Mouse (Mus musculus): Measurements from ENCODE around the gene Gm44973. TPM values are rescaled to one million over a fixed set of nuclear protein-coding genes. Genes with fewer than 3 reads are reported as not detected.
A peak's percentile ranks its signal among the peaks of the same experiment; 100 is the strongest.

Gene Gm44973
- total RNA-seq, 2 experiments from 2014 or later = not detected

GRCm38 (mm10) chr7:5044981-5045380 is 29.7 kb downstream of the Gm44973 start:
- intact Hi-C loops (cut with DNase I) = loop anchor here (5.0 kb wide), 1 partner anchor 33 kb away; the partner anchor contains the start of genes Fiz1 and Zfp524
- no peak for DNase-seq

- DNase-seq = no peak
- intact Hi-C loops (cut with DNase I) = loop anchor here (5.0 kb wide), 1 partner anchor 34 kb away; the partner anchor contains the start of genes Fiz1 and Zfp524
Measured at GRCm38 (mm10) chr7:5046112-5046511, 30.8 kb downstream of the Gm44973 start.

- peak in 1 of 2 experiments; percentile 42 for DNase-seq
- intact Hi-C loops (cut with DNase I) = loop anchor here (1.0 to 5.0 kb wide), 2 partner anchors 35 to 104 kb away; partner anchors contain the start of genes Fiz1 and Zfp524
Measured at GRCm38 (mm10) chr7:5047313-5047712, 32.0 kb downstream of the Gm44973 start.

- intact Hi-C loops (cut with DNase I) = loop anchor here (10.0 kb wide), 1 partner anchor 497 kb away; no protein-coding TSS in a partner anchor
Measured at GRCm38 (mm10) chr7:5051193-5052192, 36.2 kb downstream of the Gm44973 start, which contains the start of gene Zfp580. Zfp580 (plus strand) TSS chr7:5051538.

GRCm38 (mm10) chr7:5052438-5052837 is 37.1 kb downstream of the Gm44973 start:
- intact Hi-C loops (cut with DNase I) = loop anchor here (10.0 kb wide), 1 partner anchor 498 kb away; no protein-coding TSS in a partner anchor
- no peak for DNase-seq

More at GRCm38 (mm10) chr7:5051193-5052192, 36.2 kb downstream of the Gm44973 start, which contains the start of gene Zfp580:
- DNase-seq = peak; percentile 81 to 85

- no peak for DNase-seq
- intact Hi-C loops (cut with DNase I) = loop anchor here (10.0 kb wide), 1 partner anchor 498 kb away; no protein-coding TSS in a partner anchor
Measured at GRCm38 (mm10) chr7:5052931-5053343, 37.6 kb downstream of the Gm44973 start.

GRCm38 (mm10) chr7:5053456-5054179 is 38.3 kb downstream of the Gm44973 start:
- intact Hi-C loops (cut with DNase I) = loop anchor here (10.0 kb wide), 1 partner anchor 499 kb away; no protein-coding TSS in a partner anchor
- DNase-seq = no peak

- intact Hi-C loops (cut with DNase I) = loop anchor here (10.0 kb wide), 1 partner anchor 502 kb away; no protein-coding TSS in a partner anchor
- DNase-seq = no peak
Measured at GRCm38 (mm10) chr7:5056651-5057263, 41.5 kb downstream of the Gm44973 start.

GRCm38 (mm10) chr7:5057381-5057780 is 42.1 kb downstream of the Gm44973 start:
- no peak for DNase-seq
- intact Hi-C loops (cut with DNase I) = loop anchor here (10.0 kb wide), 1 partner anchor 503 kb away; no protein-coding TSS in a partner anchor

GRCm38 (mm10) chr7:5057804-5058203 is 42.5 kb downstream of the Gm44973 start:
- intact Hi-C loops (cut with DNase I) = loop anchor here (10.0 kb wide), 1 partner anchor 503 kb away; no protein-coding TSS in a partner anchor
- no peak for DNase-seq

- intact Hi-C loops (cut with DNase I) = loop anchor here (10.0 kb wide), 1 partner anchor 504 kb away; no protein-coding TSS in a partner anchor
Measured at GRCm38 (mm10) chr7:5058631-5059030, 43.3 kb downstream of the Gm44973 start.

GRCm38 (mm10) chr7:5059421-5059820 is 44.1 kb downstream of the Gm44973 start:
- intact Hi-C loops (cut with DNase I) = loop anchor here (10.0 kb wide), 1 partner anchor 505 kb away; no protein-coding TSS in a partner anchor
- DNase-seq = no peak

More at GRCm38 (mm10) chr7:5058631-5059030, 43.3 kb downstream of the Gm44973 start:
- no peak for DNase-seq

GRCm38 (mm10) chr7:5060239-5060731 is 45.0 kb downstream of the Gm44973 start:
- peak; percentile 75 to 82 for DNase-seq
- intact Hi-C loops (cut with DNase I) = loop anchor here (2.0 kb wide), 2 partner anchors 45 to 65 kb away; partner anchors contain the start of genes Fiz1, Gm44973, Rasl2-9 and Zfp524

GRCm38 (mm10) chr7:5060944-5061773 is 45.9 kb downstream of the Gm44973 start:
- intact Hi-C loops (cut with DNase I) = loop anchor here (2.0 kb wide), 2 partner anchors 46 to 64 kb away; partner anchors contain the start of genes Fiz1, Gm44973, Rasl2-9 and Zfp524
- DNase-seq = peak; percentile 97 to 99

GRCm38 (mm10) chr7:5061774-5062359 is 46.6 kb downstream of the Gm44973 start, which contains the start of gene U2af2:
U2af2 (plus strand) TSS chr7:5062143.
- intact Hi-C loops (cut with DNase I) = loop anchor here (2.0 kb wide), 3 partner anchors 19 to 63 kb away; partner anchors contain the start of genes Epn1, Fiz1, Gm44973 and Rasl2-9
- DNase-seq = peak; percentile 95 to 96

- DNase-seq = peak in 1 of 2 experiments; percentile 72
- intact Hi-C loops (cut with DNase I) = loop anchor here (2.0 kb wide), 1 partner anchor 18 kb away; the partner anchor contains the start of gene Epn1
Measured at GRCm38 (mm10) chr7:5062360-5063001, 47.2 kb downstream of the Gm44973 start.

GRCm38 (mm10) chr7:5064886-5065285 is 49.6 kb downstream of the Gm44973 start:
- DNase-seq = no peak
- intact Hi-C loops (cut with DNase I) = no loop called here
